Mouse (Mus musculus): ENCODE results near the gene Dmrtc2. TPM values are rescaled to one million over a fixed set of nuclear protein-coding genes. Genes with fewer than 3 reads are reported as not detected.

Dmrtc2 gene
- polyA plus RNA-seq, 1 experiment, result not detected

- Histone ChIP-seq H3K4me1 (ENCODE audit: control insufficient read depth, insufficient read depth, low read length) (no peaks in the 10 kb centered on the region), H3K4me3 (ENCODE audit: insufficient read depth, low read length) (no peak overlapping the region), H3K27ac (ENCODE audit: insufficient read depth, low read depth, low read length) (no peak overlapping the region)
- TF ChIP-seq CTCF (IDR thresholded peaks at IDR 0.05; ENCODE audit: low read depth, low read length) (no peak), POLR2A (IDR thresholded peaks at IDR 0.05; ENCODE audit: borderline replicate concordance, low read depth, low read length) (no peak)
Measured at GRCm38 (mm10) chr7:24918763-24919323, 49.0 kb downstream of the Dmrtc2 start.

GRCm38 (mm10) chr7:24919728-24920127 lies 49.9 kb downstream of the Dmrtc2 start:
- Histone ChIP-seq H3K4me1 (ENCODE audit: control insufficient read depth, insufficient read depth, low read length) (no peaks in the 10 kb centered on the region), H3K4me3 (ENCODE audit: insufficient read depth, low read length) (no peak overlapping the region), H3K27ac (ENCODE audit: insufficient read depth, low read depth, low read length) (no peak overlapping the region)
- TF ChIP-seq CTCF (IDR thresholded peaks at IDR 0.05; ENCODE audit: low read depth, low read length) (no peak), POLR2A (IDR thresholded peaks at IDR 0.05; ENCODE audit: borderline replicate concordance, low read depth, low read length) (no peak)

Other genes starting within 250 kb of the Dmrtc2 start
- not detected in 2 replicates for gene Lypd3, start 233.5 kb upstream of the Dmrtc2 start, polyA plus RNA-seq (2012; ENCODE audit: insufficient read depth, insufficient read length, missing spikeins)
- gene Tex101, start 193.4 kb upstream of the Dmrtc2 start, polyA plus RNA-seq (2012; ENCODE audit: insufficient read depth, insufficient read length, missing spikeins), result not detected in 2 replicates
- not detected in 2 replicates for gene BC049730, start 160.8 kb upstream of the Dmrtc2 start, polyA plus RNA-seq (2012; ENCODE audit: insufficient read depth, insufficient read length, missing spikeins)
- gene Gm4763, start 143.1 kb upstream of the Dmrtc2 start, polyA plus RNA-seq (2012; ENCODE audit: insufficient read depth, insufficient read length, missing spikeins), result not detected in 2 replicates
- gene Cd177, start 109.7 kb upstream of the Dmrtc2 start, polyA plus RNA-seq (2012; ENCODE audit: insufficient read depth, insufficient read length, missing spikeins), result 0.47 and 0.74 TPM in 2 replicates
- gene Ceacam10, start 92.9 kb upstream of the Dmrtc2 start, polyA plus RNA-seq (2012; ENCODE audit: insufficient read depth, insufficient read length, missing spikeins), result 1.7 TPM in 1 of 2 replicates, not detected in the other
- 2.4 TPM in 1 of 2 replicates, not detected in the other for gene Gm9844, start 7.8 kb upstream of the Dmrtc2 start, polyA plus RNA-seq (2012; ENCODE audit: insufficient read depth, insufficient read length, missing spikeins)
- not detected in 2 replicates for gene Lypd4, start 116 bp upstream of the Dmrtc2 start, polyA plus RNA-seq (2012; ENCODE audit: insufficient read depth, insufficient read length, missing spikeins)
- gene Rps19, start 14.3 kb downstream of the Dmrtc2 start, polyA plus RNA-seq (2012; ENCODE audit: insufficient read depth, insufficient read length, missing spikeins), result 1,580 and 1,635 TPM in 2 replicates
- gene Cd79a, start 27.3 kb downstream of the Dmrtc2 start, polyA plus RNA-seq (2012; ENCODE audit: insufficient read depth, insufficient read length, missing spikeins), result not detected in 2 replicates
- gene Arhgef1, start 32.9 kb downstream of the Dmrtc2 start, polyA plus RNA-seq (2012; ENCODE audit: insufficient read depth, insufficient read length, missing spikeins), result 197 and 204 TPM in 2 replicates
- gene Gm4881, start 74.4 kb downstream of the Dmrtc2 start, polyA plus RNA-seq (2012; ENCODE audit: insufficient read depth, insufficient read length, missing spikeins), result not detected in 2 replicates
- 205 and 226 TPM in 2 replicates for gene Rabac1, start 102.7 kb downstream of the Dmrtc2 start, polyA plus RNA-seq (2012; ENCODE audit: insufficient read depth, insufficient read length, missing spikeins)
- 70.0 and 85.8 TPM in 2 replicates for gene Atp1a3, start 135.9 kb downstream of the Dmrtc2 start, polyA plus RNA-seq (2012; ENCODE audit: insufficient read depth, insufficient read length, missing spikeins)
- gene Grik5, start 202.3 kb downstream of the Dmrtc2 start, polyA plus RNA-seq (2012; ENCODE audit: insufficient read depth, insufficient read length, missing spikeins), result 1.5 and 2.1 TPM in 2 replicates
- gene Zfp574, start 202.5 kb downstream of the Dmrtc2 start, polyA plus RNA-seq (2012; ENCODE audit: insufficient read depth, insufficient read length, missing spikeins), result 9.6 and 9.7 TPM in 2 replicates